Mouse (Mus musculus): ENCODE measurements around the gene Eras. TPM values are rescaled to one million over a fixed set of nuclear protein-coding genes. Genes with fewer than 3 reads are reported as not detected.
"Not testable (repeated sequence)": the region's sequence is repeated elsewhere in the genome, so short reads cannot be mapped to it uniquely, and the experiment has no call there.

The Eras gene
- polyA plus RNA-seq, 1 experiment from 2014 or later = 0.24 TPM

DNA sequence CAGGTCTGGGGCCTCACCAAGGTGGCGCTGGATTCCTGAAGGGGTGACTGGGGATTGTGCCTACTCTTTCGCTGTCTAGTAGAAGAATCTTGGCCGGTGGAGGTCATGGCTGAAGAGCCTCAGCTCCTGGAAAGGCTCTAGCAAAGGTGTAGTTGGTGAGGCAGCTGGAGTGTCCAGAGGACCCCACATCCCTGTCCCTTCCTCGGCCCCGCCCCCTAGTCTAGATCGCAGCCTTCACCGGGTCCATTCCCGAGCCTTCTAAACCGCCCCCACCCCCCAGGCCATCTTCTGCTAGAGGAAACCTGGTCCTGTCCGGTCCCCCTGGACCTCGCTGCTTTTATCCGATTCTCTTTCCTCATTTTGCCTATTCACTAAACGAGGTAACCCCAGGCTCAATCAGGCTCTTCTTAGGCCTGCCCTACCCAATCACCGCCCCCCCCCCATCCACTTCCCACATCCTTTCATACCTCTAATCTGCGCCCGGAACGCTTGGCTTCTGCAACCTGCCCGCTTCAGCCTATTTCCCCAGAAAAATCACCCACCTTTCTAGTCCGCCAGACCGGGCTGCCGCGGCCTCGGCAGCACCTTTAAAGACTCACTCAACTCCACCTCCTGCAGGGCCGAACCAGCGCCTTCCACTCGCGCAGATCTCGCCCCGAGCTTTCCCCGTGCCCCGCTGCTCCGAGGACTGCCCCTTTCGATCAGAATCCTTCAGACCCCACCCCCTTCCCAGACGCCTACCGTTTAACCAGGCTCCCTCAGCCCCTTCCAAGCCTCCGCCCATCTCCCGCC lies 18.9 kb upstream of the Eras start, which contains the start of gene Hdac6:
Hdac6 (minus strand) TSS at position 782 of the 792 bp plus-strand sequence.
- no peaks in the 10 kb centered on the region for H3K9me3 ChIP-seq
- WGBS = 22% methylated on average over 36 of the region's 37 CpGs
- H3K27me3 ChIP-seq = no peaks in the 10 kb centered on the region
- peak; percentile 99 for ATAC-seq
- peak within 1 kb of the TSS; percentile 49 for H3K4me3 ChIP-seq (replicated peaks)
- H3K4me1 ChIP-seq (replicated peaks) = 0 out of 2 replicates have a peak, but pooled peaks cover 7% of the 10 kb centered on the region
- peak within 1 kb of the TSS; percentile 60 for H3K27ac ChIP-seq
- peak within 1 kb of the TSS; percentile 66 for H3K9ac ChIP-seq (replicated peaks)
- peak within 1 kb of the TSS; percentile 62 for H3K4me2 ChIP-seq (replicated peaks)
- H3K36me3 ChIP-seq = peaks cover 6% of the 10 kb centered on the region; the same call in 1 of the 2 replicates

DNA sequence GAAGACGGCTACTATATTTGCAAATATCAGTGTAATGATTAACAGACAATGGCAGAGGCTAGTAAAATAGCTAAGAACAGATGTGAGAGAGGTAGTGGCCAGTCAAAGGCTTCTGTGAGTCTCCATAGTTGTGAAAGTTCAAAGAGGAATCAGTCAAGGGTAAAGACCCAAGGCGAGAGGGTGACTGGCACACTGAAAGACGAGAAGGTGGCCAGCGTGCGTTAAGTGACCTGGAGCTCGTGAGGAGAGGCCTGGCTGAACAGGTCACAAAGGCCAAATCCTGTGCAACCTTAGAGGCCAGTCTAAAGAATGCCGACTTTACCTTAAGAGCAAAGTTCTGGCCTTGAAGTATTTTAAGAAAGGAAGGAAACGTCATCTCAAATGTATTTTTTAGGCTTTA lies 17.2 kb upstream of the Eras start:
- Histone ChIP-seq H3K4me3 (replicated peaks) (no peak overlapping the region), H3K4me1 (replicated peaks) (0 out of 2 replicates have a peak, but pooled peaks cover 7% of the 10 kb centered on the region), H3K4me2 (replicated peaks) (no peak overlapping the region), H3K9me3 (no peaks in the 10 kb centered on the region), H3K27me3 (no peaks in the 10 kb centered on the region), H3K27ac (no peak overlapping the region), H3K36me3 (peaks cover 17% of the 10 kb centered on the region; the same call in 1 of the 2 replicates), H3K9ac (replicated peaks) (no peak overlapping the region)
- ATAC-seq = no peak
- WGBS = 67% methylated on average over 8 of the region's 8 CpGs

DNA sequence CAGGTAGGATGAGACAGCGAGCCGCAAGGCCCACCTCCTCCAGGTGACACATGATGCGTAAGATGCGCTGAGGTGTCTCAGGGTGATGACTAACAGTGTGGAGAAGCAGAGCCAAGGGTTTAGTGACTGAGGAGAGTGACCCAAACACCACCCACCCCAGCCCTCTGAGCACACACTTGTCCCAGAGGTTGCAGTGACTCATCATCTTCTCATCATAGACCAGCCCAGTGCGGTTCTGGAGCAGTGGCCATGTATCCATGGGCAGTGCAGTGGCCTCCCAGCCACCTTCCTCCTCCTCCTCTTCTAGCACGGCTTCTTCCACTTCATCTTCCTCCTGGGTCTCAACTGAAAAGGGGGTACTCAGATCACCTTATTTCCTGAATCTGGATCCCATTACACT lies 9.3 kb upstream of the Eras start:
- WGBS = 91% methylated on average over 6 of the region's 6 CpGs
- no peaks in the 10 kb centered on the region for H3K27me3 ChIP-seq

DNA sequence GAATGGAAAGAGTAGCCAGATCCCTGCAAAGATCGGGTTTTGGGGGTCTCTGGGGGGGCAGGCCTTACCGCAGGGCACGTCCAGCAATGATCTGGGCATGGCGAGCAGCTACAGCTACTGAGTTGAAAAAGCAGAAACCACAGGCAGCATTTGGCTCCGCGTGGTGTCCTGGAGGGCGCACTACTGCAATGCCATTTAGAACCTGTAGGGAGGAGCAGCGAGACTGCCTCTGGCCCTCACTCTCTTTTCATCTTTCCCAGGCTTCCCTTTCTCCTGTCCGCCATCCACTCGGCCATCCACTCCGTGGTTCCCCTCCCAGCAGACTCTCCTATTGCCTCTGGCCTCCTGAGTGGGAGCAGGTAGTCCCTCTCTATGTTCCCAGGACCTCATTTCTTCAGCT lies 8.5 kb upstream of the Eras start:
- H3K36me3 ChIP-seq = peaks cover 63% of the 10 kb centered on the region
- WGBS = 52% methylated on average over 11 of the region's 11 CpGs
- no peak overlapping the region for H3K4me3 ChIP-seq (replicated peaks)
- no peak for ATAC-seq
- no peaks in the 10 kb centered on the region; the same call in 1 of the 2 replicates for H3K9me3 ChIP-seq
- no peak overlapping the region for H3K4me2 ChIP-seq (replicated peaks)
- H3K27me3 ChIP-seq = no peaks in the 10 kb centered on the region
- H3K9ac ChIP-seq (replicated peaks) = no peak overlapping the region
- no peak overlapping the region for H3K27ac ChIP-seq
- no peaks in the 10 kb centered on the region for H3K4me1 ChIP-seq (replicated peaks)

More for the DNA sequence above, 9.3 kb upstream of the Eras start:
- Histone ChIP-seq H3K4me1 (replicated peaks) (no peaks in the 10 kb centered on the region), H3K4me2 (replicated peaks) (no peak overlapping the region), H3K9ac (replicated peaks) (no peak overlapping the region), H3K4me3 (replicated peaks) (no peak overlapping the region), H3K36me3 (peaks cover 63% of the 10 kb centered on the region), H3K9me3 (no peaks in the 10 kb centered on the region), H3K27ac (no peak overlapping the region)
- ATAC-seq = no peak

DNA sequence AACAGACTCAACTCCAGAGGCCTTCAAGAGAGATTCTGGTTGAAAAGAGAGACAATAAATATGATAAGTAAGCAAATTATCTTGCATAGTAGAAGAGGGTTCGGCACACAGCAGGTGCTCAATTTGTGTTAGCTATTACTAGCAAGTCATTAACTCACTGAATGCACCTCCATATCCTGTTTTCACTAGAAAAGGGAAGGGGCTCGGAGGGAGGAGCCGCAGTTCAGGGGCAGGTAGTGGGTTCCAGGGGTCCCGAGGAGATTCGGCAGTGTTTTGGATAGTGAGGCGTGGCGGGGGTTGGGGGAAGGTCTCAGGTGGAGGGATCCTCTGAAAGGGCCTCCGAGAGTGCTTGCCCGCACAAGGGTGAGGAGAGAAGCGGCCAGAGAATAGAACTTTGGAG lies 1.3 kb downstream of the Eras start:
- WGBS = 22% methylated on average over 10 of the region's 10 CpGs
- H3K27me3 ChIP-seq = peaks cover 37% of the 10 kb centered on the region
- ATAC-seq = no peak

DNA sequence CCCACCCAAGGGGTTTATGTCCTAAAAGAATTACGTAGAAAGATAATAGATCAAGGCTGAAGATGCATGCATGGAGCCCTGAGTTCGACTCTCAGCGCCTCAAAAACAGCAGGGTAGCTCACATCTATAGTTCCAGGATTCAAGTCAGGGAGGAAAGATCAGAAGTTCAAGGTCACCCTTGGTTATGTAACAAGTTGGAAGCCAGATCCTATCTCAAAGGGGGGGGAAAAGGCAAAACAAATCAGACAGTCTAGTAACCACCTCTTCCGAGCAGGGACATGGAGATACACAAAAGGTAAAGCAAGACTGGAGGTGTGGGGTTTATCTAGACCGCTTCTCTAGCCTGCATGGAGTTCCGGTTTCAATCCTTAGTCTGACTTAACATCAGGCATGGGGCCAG lies 2.1 kb downstream of the Eras start:
- no peak overlapping the region for H3K4me3 ChIP-seq (replicated peaks)
- H3K4me1 ChIP-seq (replicated peaks) = peaks cover 10% of the 10 kb centered on the region
- H3K9ac ChIP-seq (replicated peaks) = no peak overlapping the region
- peaks cover 37% of the 10 kb centered on the region for H3K27me3 ChIP-seq
- H3K36me3 ChIP-seq = peaks cover 33% of the 10 kb centered on the region
- ATAC-seq = no peak
- H3K27ac ChIP-seq = no peak overlapping the region
- no peak overlapping the region for H3K4me2 ChIP-seq (replicated peaks)
- WGBS = 78% methylated on average over 6 of the region's 6 CpGs
- no peaks in the 10 kb centered on the region for H3K9me3 ChIP-seq

More for the DNA sequence above, 1.3 kb downstream of the Eras start:
- no peak overlapping the region for H3K9ac ChIP-seq (replicated peaks)
- H3K36me3 ChIP-seq = peaks cover 41% of the 10 kb centered on the region
- H3K4me1 ChIP-seq (replicated peaks) = peaks cover 10% of the 10 kb centered on the region
- no peak overlapping the region for H3K4me3 ChIP-seq (replicated peaks)
- no peak overlapping the region for H3K4me2 ChIP-seq (replicated peaks)
- H3K27ac ChIP-seq = no peak overlapping the region
- no peaks in the 10 kb centered on the region for H3K9me3 ChIP-seq

DNA sequence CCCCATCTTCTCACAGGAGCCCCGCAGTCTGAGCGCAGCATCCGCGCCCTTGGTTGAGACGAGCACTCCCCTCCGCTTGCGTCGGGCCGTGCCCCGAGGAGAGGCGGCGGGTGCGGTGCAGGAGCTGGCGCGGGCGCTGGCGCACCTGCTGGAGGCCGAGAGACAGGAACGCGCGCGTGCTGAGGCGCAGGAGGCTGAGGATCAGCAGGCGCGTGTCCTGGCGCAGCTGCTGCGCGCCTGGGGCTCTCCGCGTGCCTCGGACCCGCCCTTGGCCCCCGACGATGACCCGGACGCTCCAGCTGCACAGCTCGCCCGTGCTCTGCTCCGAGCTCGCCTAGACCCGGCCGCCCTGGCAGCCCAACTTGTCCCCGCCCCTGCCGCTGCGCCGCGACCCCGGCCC lies 6.4 kb downstream of the Eras start:
- Histone ChIP-seq H3K4me1 (replicated peaks) (peaks cover 20% of the 10 kb centered on the region), H3K27ac (peak overlapping the region; percentile 58), H3K4me3 (replicated peaks) (peak overlapping the region; percentile 48), H3K9ac (replicated peaks) (peak overlapping the region; percentile 71), H3K9me3 (peaks cover 4% of the 10 kb centered on the region; the same call in 1 of the 2 replicates), H3K4me2 (replicated peaks) (peak overlapping the region; percentile 68), H3K36me3 (peaks cover 11% of the 10 kb centered on the region; the same call in 1 of the 2 replicates), H3K27me3 (peaks cover 17% of the 10 kb centered on the region)
- peak; percentile 8; the same call in 1 of the 2 replicates for ATAC-seq
- WGBS = 25% methylated on average over 39 of the region's 48 CpGs

DNA sequence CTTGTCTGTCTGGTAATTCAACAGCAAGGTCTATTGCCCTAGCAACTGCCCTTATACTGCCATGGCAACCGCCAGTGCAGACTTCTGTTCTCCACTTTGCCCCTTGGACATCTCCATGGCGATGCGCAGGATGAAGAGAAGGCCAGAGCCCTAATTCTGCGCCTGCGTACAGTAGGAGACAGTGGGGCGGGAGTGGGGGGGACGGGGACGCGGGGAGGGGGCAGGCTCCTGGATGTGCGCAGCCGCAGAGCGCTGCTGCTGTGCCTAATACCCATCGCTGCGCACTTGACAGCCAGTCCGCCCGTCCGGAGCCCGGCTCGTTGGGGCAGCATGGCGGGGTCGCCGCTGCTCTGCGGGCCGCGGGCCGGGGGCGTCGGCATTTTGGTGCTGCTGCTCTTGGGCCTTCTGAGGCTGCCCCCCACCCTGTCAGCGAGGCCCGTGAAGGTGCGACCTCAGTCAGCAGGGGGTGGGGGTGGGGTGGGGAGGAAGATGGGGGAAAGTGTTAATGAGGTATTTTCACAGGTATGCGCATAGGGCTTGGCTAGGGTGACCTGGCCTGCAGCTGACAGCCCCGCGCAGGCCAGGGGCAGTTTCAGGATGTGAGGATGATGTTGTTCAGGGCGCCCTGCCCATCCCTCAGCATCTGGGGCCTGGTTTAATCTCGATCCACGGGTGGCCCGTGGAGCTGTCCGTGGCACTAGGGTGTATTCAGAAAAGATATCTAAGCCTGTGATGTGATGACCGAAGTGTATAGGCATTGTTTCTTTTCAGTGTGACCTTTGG lies 8.6 kb downstream of the Eras start, which contains the start of gene Pcsk1n:
Pcsk1n (plus strand) TSS at position 222 of the 783 bp plus-strand sequence.
- Histone ChIP-seq H3K4me2 (replicated peaks) (peak within 1 kb of the TSS; percentile 68), H3K27me3 (peaks cover 11% of the 10 kb centered on the region; the same call in 1 of the 2 replicates), H3K27ac (peak within 1 kb of the TSS; percentile 86), H3K9ac (replicated peaks) (peak within 1 kb of the TSS; percentile 72), H3K36me3 (peaks cover 11% of the 10 kb centered on the region; the same call in 1 of the 2 replicates), H3K9me3 (peaks cover 4% of the 10 kb centered on the region; the same call in 1 of the 2 replicates), H3K4me1 (replicated peaks) (peaks cover 20% of the 10 kb centered on the region), H3K4me3 (replicated peaks) (peak within 1 kb of the TSS; percentile 48)
- ATAC-seq = peak; percentile 91
- WGBS = 24% methylated on average over 24 of the region's 40 CpGs

DNA sequence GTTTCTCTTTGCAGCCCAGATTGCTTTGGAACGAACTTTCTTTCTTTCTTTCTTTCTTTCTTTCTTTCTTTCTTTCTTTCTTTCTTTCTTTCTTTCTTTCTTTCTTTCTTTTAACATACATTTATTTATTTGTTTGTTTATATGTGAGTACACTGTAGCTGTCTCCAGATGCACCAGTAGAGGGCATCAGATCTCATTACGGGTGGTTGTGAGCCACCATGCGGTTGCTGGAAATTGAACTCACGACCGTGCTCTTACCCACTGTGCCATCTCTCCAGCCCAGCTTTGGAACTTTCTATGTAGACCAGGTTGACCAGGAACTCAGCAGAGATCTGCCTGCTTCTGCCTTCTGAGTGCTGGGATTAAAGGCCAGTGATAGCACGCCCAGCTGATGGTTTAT lies 10.4 kb downstream of the Eras start:
- H3K4me2 ChIP-seq (replicated peaks); H3K9ac ChIP-seq (replicated peaks); H3K27ac ChIP-seq; H3K36me3 ChIP-seq; H3K27me3 ChIP-seq; H3K9me3 ChIP-seq; H3K4me3 ChIP-seq (replicated peaks); ATAC-seq: not testable (repeated sequence)
- WGBS = 72% methylated on average over 6 of the region's 6 CpGs
- H3K4me1 ChIP-seq (replicated peaks) = peaks cover 18% of the 10 kb centered on the region

DNA sequence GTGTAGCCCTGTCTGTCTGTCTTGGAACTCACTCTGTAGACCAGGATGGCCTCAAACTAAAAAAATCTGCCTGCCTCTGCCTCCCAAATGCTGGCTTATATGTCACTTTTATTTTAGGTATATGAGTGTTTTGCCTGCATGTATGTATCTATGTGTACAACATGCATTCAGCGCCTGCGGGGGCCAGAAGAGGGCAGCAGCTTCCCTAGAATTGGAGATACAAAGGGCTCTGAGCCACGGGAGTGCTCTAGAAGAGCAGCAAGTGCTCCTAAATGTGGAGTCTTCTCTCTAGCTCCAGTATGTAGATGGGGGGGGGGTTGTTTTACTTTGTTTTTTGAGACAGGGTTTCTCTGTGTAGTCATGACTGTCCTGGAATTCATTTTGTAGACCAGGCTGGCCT lies 12.7 kb downstream of the Eras start:
- ATAC-seq; H3K4me1 ChIP-seq (replicated peaks); H3K27me3 ChIP-seq; H3K4me2 ChIP-seq (replicated peaks); H3K9me3 ChIP-seq; H3K9ac ChIP-seq (replicated peaks); H3K27ac ChIP-seq; H3K36me3 ChIP-seq; H3K4me3 ChIP-seq (replicated peaks): not testable (repeated sequence)
- 43% methylated on average over 3 of the region's 3 CpGs for WGBS

DNA sequence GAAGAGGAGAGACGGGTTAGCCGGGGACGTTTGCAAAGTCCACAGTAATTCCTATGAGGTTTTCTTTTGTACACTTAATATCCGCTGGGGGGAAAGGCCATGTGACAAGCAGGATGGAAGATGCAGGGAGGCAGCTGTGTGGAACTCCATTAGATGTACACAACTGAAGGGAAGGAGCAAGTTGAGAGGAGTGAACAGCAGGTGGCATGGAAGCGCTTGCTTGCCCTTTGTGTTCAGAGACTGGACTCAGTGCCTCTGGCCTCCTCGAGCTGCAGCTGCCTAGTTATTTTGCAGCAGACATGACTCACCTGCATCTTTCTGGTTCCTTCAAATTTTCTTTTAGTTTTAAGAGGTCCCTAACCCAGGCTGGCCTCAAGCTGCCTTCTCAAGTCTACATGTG lies 17.9 kb downstream of the Eras start:
- H3K9me3 ChIP-seq = no peaks in the 10 kb centered on the region
- no peak overlapping the region for H3K9ac ChIP-seq (replicated peaks)
- H3K27ac ChIP-seq = no peak overlapping the region
- H3K27me3 ChIP-seq = no peaks in the 10 kb centered on the region
- ATAC-seq = peak; percentile 48; the same call in 1 of the 2 replicates
- H3K4me3 ChIP-seq (replicated peaks) = no peak overlapping the region
- no peak overlapping the region for H3K4me2 ChIP-seq (replicated peaks)
- peaks cover 16% of the 10 kb centered on the region for H3K36me3 ChIP-seq
- 51% methylated on average over 6 of the region's 6 CpGs for WGBS
- no peaks in the 10 kb centered on the region for H3K4me1 ChIP-seq (replicated peaks)

DNA sequence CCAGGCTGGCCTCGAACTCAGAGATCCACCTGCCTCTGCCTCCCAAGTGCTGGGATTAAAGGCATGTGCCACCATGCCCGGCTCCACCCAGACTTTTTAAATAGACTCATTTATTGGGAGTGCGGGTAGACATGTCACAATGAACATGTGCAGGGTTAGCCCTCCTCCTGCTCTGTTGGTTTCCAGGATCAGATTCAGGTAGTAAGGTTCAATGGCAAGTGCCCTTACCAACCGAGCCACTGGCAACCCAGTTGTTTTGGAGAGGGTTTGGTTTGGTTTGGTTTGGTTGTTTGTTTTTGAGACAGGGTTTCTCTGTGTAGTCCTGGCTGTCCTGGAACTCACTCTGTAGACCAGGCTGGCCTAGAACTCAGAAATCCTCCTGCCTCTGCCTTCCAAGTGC lies 19.2 kb downstream of the Eras start, which contains the start of gene Gm10490:
Gm10490 (plus strand) TSS at position 301 of the 400 bp plus-strand sequence.
- peaks cover 21% of the 10 kb centered on the region for H3K36me3 ChIP-seq
- H3K4me2 ChIP-seq (replicated peaks); H3K27me3 ChIP-seq; H3K4me1 ChIP-seq (replicated peaks); H3K9ac ChIP-seq (replicated peaks); H3K9me3 ChIP-seq; H3K27ac ChIP-seq; H3K4me3 ChIP-seq (replicated peaks); ATAC-seq: not testable (repeated sequence)
- 88% methylated on average over 4 of the region's 4 CpGs for WGBS

Measured in midbrain, embryonic 13.5 days (tissue).